Comparison of ENCODE assay signal across 9 mouse cellular contexts in genomic region chr7:115000796-115001524, GRCm38 (mm10).
DNase-seq lines count a peak whose midpoint lies in the region; ATAC-seq and TF ChIP-seq lines count a peak whose summit lies in the region.
"Had no signal": no experiment of that assay in that cellular context is flagged by ENCODE, and none has a peak within 500 bp of the region (broad histone marks: within the 10 kb centered on the region; RNA-seq: fewer than 3 reads in every experiment).

No protein-coding gene starts in this region.

- no peak overlapping the region for H3K4me2 ChIP-seq in lung, postnatal 0 days (replicated peaks; ENCODE audit: low read depth, low read length)
- no peak overlapping the region for H3K4me2 ChIP-seq in kidney, embryonic 14.5 days (replicated peaks; ENCODE audit: low read depth, low read length)

- no peak for TF ChIP-seq CTCF in lung, postnatal 0 days (IDR thresholded peaks at IDR 0.05)
- no peak for TF ChIP-seq CTCF in kidney, adult 2 months (conservative IDR thresholded peaks at IDR 0.05; ENCODE audit: insufficient read depth, insufficient read length, low read depth, low read length)

- no peak overlapping the region for H3K4me3 ChIP-seq in lung, postnatal 0 days (ENCODE audit: low read depth, low read length)
- no peak overlapping the region for H3K4me3 ChIP-seq in kidney, adult 2 months (ENCODE audit: insufficient read depth, low read depth, low read length)
- H3K4me3 ChIP-seq in kidney, embryonic 14.5 days (ENCODE audit: low read length): no peak overlapping the region
- H3K4me3 ChIP-seq: layer of hippocampus, adult 2 months had no signal

- H3K4me1 ChIP-seq in lung, postnatal 0 days (ENCODE audit: insufficient read depth, low read depth, low read length): no peaks in the 10 kb centered on the region
- H3K4me1 ChIP-seq in kidney, adult 2 months (ENCODE audit: control insufficient read depth, insufficient read depth, low read length): no peaks in the 10 kb centered on the region
- no peaks in the 10 kb centered on the region for H3K4me1 ChIP-seq in kidney, embryonic 14.5 days (ENCODE audit: control insufficient read depth, insufficient read depth, low read length)

- H3K36me3 ChIP-seq in lung, postnatal 0 days (ENCODE audit: insufficient read depth, low read length): no peaks in the 10 kb centered on the region
- no peaks in the 10 kb centered on the region for H3K36me3 ChIP-seq in kidney, adult 2 months (ENCODE audit: control insufficient read depth, insufficient read depth, low read length)
- H3K36me3 ChIP-seq in kidney, embryonic 14.5 days (ENCODE audit: control insufficient read depth, insufficient read depth, low read length): no peaks in the 10 kb centered on the region

- peak; percentile 14 for DNase-seq in urinary bladder, postnatal 14 days (ENCODE audit: low spot score)
- no peak for DNase-seq in urinary bladder, adult 18-20 months (ENCODE audit: low spot score in 2 of 2)
- peak; percentile 42 to 51 for DNase-seq in heart, postnatal 10 days
- peak; percentile 64 for DNase-seq in lung, postnatal 0 days (ENCODE audit: low spot score)
- peak; percentile 50 for DNase-seq in telencephalon, adult 2 months (ENCODE audit: low read depth, low spot score)
- no peak for DNase-seq in kidney, adult 2 months
- no peak for DNase-seq in testis, postnatal 14 days (ENCODE audit: low spot score)

- no peak for TF ChIP-seq POLR2A in kidney, adult 2 months (IDR thresholded peaks at IDR 0.05; ENCODE audit: low read depth, low read length)

- ATAC-seq in lung, postnatal 0 days: peak; percentile 58
- no peak for ATAC-seq in kidney, embryonic 14.5 days (ENCODE audit: low FRiP score, low TSS enrichment)

- no peaks in the 10 kb centered on the region for H3K9me3 ChIP-seq in lung, postnatal 0 days (ENCODE audit: low read length)
- no peaks in the 10 kb centered on the region for H3K9me3 ChIP-seq in kidney, embryonic 14.5 days (ENCODE audit: control insufficient read depth, low read length)

- H3K27ac ChIP-seq in lung, postnatal 0 days (ENCODE audit: low read length): no peak overlapping the region
- no peak overlapping the region for H3K27ac ChIP-seq in kidney, adult 2 months (ENCODE audit: insufficient read depth, low read depth, low read length)
- H3K27ac ChIP-seq in kidney, embryonic 14.5 days (ENCODE audit: low read depth, low read length): no peak overlapping the region
- H3K27ac ChIP-seq: layer of hippocampus, adult 2 months had no signal

- TF ChIP-seq EP300 in lung, postnatal 0 days (IDR thresholded peaks at IDR 0.05): no peak

- no peaks in the 10 kb centered on the region for H3K27me3 ChIP-seq in lung, postnatal 0 days (replicated peaks; ENCODE audit: insufficient read depth, low read length)
- H3K27me3 ChIP-seq in kidney, adult 2 months (replicated peaks; ENCODE audit: control insufficient read depth, insufficient read depth, low read length): no peaks in the 10 kb centered on the region
- H3K27me3 ChIP-seq in kidney, embryonic 14.5 days (ENCODE audit: control insufficient read depth, insufficient read depth, low read length): no peaks in the 10 kb centered on the region

- intact Hi-C loops in heart, postnatal 10 days (cut with DNase I): no loop called here

- no peak overlapping the region for H3K9ac ChIP-seq in lung, postnatal 0 days (replicated peaks; ENCODE audit: low read depth)
- H3K9ac ChIP-seq in kidney, embryonic 14.5 days (ENCODE audit: low read depth, low read length): no peak overlapping the region

- WGBS in lung, postnatal 0 days: 46% methylated on average over 7 of the region's 7 CpGs
- WGBS in kidney, adult 2 months: 75% methylated on average over 7 of the region's 7 CpGs
- 79% methylated on average over 7 of the region's 7 CpGs for WGBS in kidney, embryonic 14.5 days

Comparison
In these comparisons a context has a peak if more than half of its experiments do, and no peak if none do; other contexts are left out.
1. DNase-seq: peak in urinary bladder, postnatal 14 days (single experiment), heart, postnatal 10 days (2 of 2), lung, postnatal 0 days (single experiment) and telencephalon, adult 2 months (single experiment); none in urinary bladder, adult 18-20 months (0 of 2), kidney, adult 2 months (single experiment) and testis, postnatal 14 days (single experiment).